8 mouse cellular contexts compared by ENCODE assay signal in genomic region chr1:195129867-195130266, GRCm38 (mm10). TPM values are rescaled to one million over a fixed set of nuclear protein-coding genes. Genes with fewer than 3 reads are reported as not detected.
DNase-seq lines count a peak whose midpoint lies in the region; ATAC-seq lines count a peak whose summit lies in the region.

No protein-coding gene starts in this region.

- H3K27ac ChIP-seq in heart, embryonic 13.5 days (replicated peaks): no peak overlapping the region
- no peak overlapping the region for H3K27ac ChIP-seq in liver, embryonic 11.5 days (ENCODE audit: low read depth, low read length)

- peaks cover 35% of the 10 kb centered on the region for H3K36me3 ChIP-seq in heart, embryonic 13.5 days
- peaks cover 2% of the 10 kb centered on the region; the same call in 1 of the 2 replicates for H3K36me3 ChIP-seq in liver, embryonic 11.5 days (ENCODE audit: control insufficient read depth, insufficient read depth, low read length)

- peak overlapping the region; percentile 76 for H3K4me2 ChIP-seq in heart, embryonic 13.5 days
- H3K4me2 ChIP-seq in liver, embryonic 11.5 days: peak overlapping the region; percentile 55

- H3K9me3 ChIP-seq in heart, embryonic 13.5 days: no peaks in the 10 kb centered on the region
- no peaks in the 10 kb centered on the region for H3K9me3 ChIP-seq in liver, embryonic 11.5 days (ENCODE audit: control insufficient read depth, low read length)

- H3K27me3 ChIP-seq in heart, embryonic 13.5 days (replicated peaks): no peaks in the 10 kb centered on the region
- H3K27me3 ChIP-seq in liver, embryonic 11.5 days (replicated peaks; ENCODE audit: control insufficient read depth, insufficient read depth, low read length): no peaks in the 10 kb centered on the region

- no peak for DNase-seq in heart, adult 11 months
- peak; percentile 45 for DNase-seq in 416B (ENCODE audit: low read depth)
- no peak for DNase-seq in liver, embryonic 11.5 days (ENCODE audit: low spot score)
- DNase-seq in urinary bladder, postnatal 25 days (ENCODE audit: low spot score): no peak
- DNase-seq in thymus, postnatal 36 days: no peak
- no peak for DNase-seq in embryo, embryonic 10 days (ENCODE audit: low spot score)

- peak overlapping the region; percentile 26 for H3K4me3 ChIP-seq in heart, embryonic 13.5 days
- no peak overlapping the region for H3K4me3 ChIP-seq in liver, embryonic 11.5 days (ENCODE audit: low read depth, low read length)

- no peak overlapping the region for H3K9ac ChIP-seq in heart, embryonic 13.5 days
- 0 out of 2 replicates have a peak overlapping the region, but pooled peaks have one; percentile 37 for H3K9ac ChIP-seq in liver, embryonic 11.5 days (ENCODE audit: low read depth, low read length)

- no peak for ATAC-seq in heart, embryonic 13.5 days (ENCODE audit: extremely low read depth, insufficient number of reproducible peaks, low FRiP score, low TSS enrichment)
- peak; percentile 36; the same call in 1 of the 2 replicates for ATAC-seq in erythroblast, adult 5-6 weeks (replicated peaks; ENCODE audit: low FRiP score, poor library complexity, severe bottlenecking)
- no peak for ATAC-seq in liver, embryonic 11.5 days (replicated peaks; ENCODE audit: low FRiP score)

- peaks cover 15% of the 10 kb centered on the region for H3K4me1 ChIP-seq in heart, embryonic 13.5 days
- no peaks in the 10 kb centered on the region for H3K4me1 ChIP-seq in liver, embryonic 11.5 days (replicated peaks; ENCODE audit: control insufficient read depth, insufficient read depth, low read length)

- 66% methylated on average over 1 of the region's 1 CpGs for WGBS in heart, embryonic 13.5 days
- 71% methylated on average over 1 of the region's 1 CpGs for WGBS in liver, embryonic 11.5 days

RNA-seq across cellular contexts. Expression of gene Cr1l, which starts 1.5 kb away (rescaled TPM):
- polyA plus RNA-seq in heart, embryonic 13.5 days (2015; fragmentation: Nextera tagmentation; extraction: Ambion mirVana): 58.9 and 62.2 TPM in 2 replicates
- 74.6 and 87.1 TPM in 2 replicates for total RNA-seq in erythroblast, adult 5-6 weeks (2015; ENCODE audit: low replicate concordance)
- 85.6 and 112 TPM in 2 replicates for total RNA-seq in erythroblast, adult 5-6 weeks (2017; ENCODE audit: low replicate concordance)
- polyA plus RNA-seq in liver, embryonic 11.5 days (2014; fragmentation: Nextera tagmentation; extraction: Ambion mirVana): 72.4 and 81.8 TPM in 2 replicates

RNA-seq across cellular contexts. Expression of gene Cd46, which starts 37.8 kb away (rescaled TPM):
- 0.47 and 1.0 TPM in 2 replicates for polyA plus RNA-seq in heart, embryonic 13.5 days (2015; fragmentation: Nextera tagmentation; extraction: Ambion mirVana)
- total RNA-seq in erythroblast, adult 5-6 weeks (2015; ENCODE audit: low replicate concordance): 10.4 and 14.0 TPM in 2 replicates
- 5.0 and 11.7 TPM in 2 replicates for total RNA-seq in erythroblast, adult 5-6 weeks (2017; ENCODE audit: low replicate concordance)
- polyA plus RNA-seq in liver, embryonic 11.5 days (2014; fragmentation: Nextera tagmentation; extraction: Ambion mirVana): 0.65 and 0.82 TPM in 2 replicates

RNA-seq across cellular contexts. Expression of gene Cr2, which starts 46.6 kb away (rescaled TPM):
- 0.15 and 0.33 TPM in 2 replicates for polyA plus RNA-seq in heart, embryonic 13.5 days (2015; fragmentation: Nextera tagmentation; extraction: Ambion mirVana)
- total RNA-seq in erythroblast, adult 5-6 weeks (2015; ENCODE audit: low replicate concordance): not detected in 2 replicates
- total RNA-seq in erythroblast, adult 5-6 weeks (2017; ENCODE audit: low replicate concordance): 0.28 TPM in 1 of 2 replicates, not detected in the other
- 0.18 and 0.27 TPM in 2 replicates for polyA plus RNA-seq in liver, embryonic 11.5 days (2014; fragmentation: Nextera tagmentation; extraction: Ambion mirVana)
